Mouse (Mus musculus) c-Kit-positive CD71-positive TER-119-positive erythroid progenitor cells, embryonic 14.5 days (primary cell): ENCODE results near the gene Rufy3.
"Not testable (repeated sequence)": the region's sequence is repeated elsewhere in the genome, so short reads cannot be mapped to it uniquely, and the experiment has no call there.

Experiments used
- DNase-seq: peaks from one replicate; pipeline ENCODE4 v3.0.0-alpha.2; 2013; ENCODE audit warnings: low spot score

Gene Rufy3

DNA sequence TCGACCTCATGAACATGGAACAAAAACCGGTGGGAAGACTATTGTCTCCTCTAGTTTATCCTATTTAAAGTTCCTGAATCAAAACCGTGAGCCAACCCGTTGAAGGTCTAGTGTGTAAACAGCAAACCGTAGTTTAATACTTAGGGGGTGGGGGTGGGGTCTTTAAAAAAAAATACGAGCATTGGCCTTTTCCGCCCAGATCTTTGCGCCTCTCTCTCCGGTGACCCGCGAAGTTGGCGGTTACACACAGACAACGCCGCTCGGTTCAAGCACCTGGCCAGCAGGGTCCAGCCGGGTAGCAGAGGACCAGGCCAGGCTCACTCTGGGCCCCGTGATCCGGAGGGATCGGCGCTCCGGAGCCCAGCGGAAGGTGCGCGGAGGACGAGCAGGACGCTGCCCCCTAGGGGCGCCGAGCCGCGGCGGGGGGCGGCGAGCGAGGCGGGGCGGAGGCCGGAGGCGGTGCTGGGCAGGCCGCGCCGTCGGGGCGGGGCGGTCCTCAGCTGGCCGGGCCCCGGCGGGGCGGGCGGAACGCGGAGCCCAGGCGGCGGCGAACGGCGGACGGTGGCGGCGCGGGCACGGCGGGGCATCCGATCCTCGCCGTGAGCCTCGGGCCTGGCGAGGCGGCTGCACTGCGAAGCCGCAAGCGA is at the start of gene Rufy3:
Gene Rufy3, plus strand, starts transcription at position 540 of the 647 bp plus-strand sequence.
- DNase-seq, result peak; percentile 44

GRCm38 (mm10) chr5:88519232-88519631 is 45.6 kb upstream of the Rufy3 start:
- peak; percentile 29 for DNase-seq

DNA sequence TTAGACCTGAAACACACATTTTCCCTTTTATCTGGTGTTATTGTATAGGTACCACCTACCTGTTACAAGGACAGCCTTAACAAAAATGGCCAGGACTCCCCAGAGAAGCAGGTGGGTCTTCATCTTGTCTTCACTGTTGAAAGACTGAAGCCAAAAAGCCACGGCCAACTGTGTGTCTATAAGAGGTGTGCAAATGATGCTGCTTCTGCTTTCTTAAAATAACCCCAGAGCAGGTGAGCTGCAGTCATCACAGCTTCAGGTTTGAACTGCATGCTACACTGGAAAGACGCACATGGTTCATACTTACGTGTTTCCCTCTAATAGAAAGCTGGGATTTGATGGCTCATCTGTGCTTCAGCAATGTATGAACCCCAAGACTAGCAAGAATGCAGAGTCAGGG is 37.2 kb upstream of the Rufy3 start, which contains the start of gene Jchain:
Gene Jchain, minus strand, starts transcription at position 235 of the 400 bp plus-strand sequence.
- DNase-seq, result no peak

DNA sequence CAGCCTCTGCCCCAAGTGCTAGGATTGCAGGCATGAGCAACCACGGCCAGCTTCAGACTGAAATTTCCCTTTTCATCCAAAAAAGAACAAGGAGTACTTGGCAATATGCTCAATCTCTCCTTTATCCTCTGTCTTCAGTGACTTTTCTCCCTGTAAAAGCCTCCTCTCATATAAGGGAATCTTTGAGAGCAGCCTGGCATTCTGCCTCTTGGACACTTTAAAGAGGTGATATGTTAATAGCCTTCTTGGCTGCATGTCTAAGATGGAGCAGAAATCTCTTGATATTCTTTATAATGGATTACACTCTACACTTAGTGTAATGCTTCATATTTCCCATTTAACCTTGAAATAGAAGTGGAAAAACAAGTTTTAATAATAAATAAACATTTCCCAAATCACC is 33.9 kb upstream of the Rufy3 start:
- DNase-seq, result no peak

- no peak for DNase-seq
Measured at GRCm38 (mm10) chr5:88534697-88535096, 30.1 kb upstream of the Rufy3 start.

DNA sequence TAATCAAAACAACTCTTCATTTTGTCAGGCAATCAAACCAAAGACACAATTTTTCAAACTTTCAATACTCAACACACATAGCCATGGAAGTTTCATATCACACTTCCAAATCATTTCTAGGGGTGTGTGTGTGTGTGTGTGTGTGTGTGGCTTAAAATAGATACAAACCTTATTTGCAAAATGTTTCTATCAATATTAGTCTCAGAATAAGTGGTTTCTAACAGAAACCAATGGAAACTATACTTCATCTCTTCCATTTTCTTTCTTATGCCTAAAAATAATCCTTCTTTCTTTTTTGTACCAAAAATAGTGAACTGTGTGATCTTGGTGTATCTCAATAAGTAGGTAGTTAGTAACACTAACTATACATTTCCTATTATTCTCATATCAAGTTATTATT is 24.0 kb upstream of the Rufy3 start:
- no peak for DNase-seq

DNA sequence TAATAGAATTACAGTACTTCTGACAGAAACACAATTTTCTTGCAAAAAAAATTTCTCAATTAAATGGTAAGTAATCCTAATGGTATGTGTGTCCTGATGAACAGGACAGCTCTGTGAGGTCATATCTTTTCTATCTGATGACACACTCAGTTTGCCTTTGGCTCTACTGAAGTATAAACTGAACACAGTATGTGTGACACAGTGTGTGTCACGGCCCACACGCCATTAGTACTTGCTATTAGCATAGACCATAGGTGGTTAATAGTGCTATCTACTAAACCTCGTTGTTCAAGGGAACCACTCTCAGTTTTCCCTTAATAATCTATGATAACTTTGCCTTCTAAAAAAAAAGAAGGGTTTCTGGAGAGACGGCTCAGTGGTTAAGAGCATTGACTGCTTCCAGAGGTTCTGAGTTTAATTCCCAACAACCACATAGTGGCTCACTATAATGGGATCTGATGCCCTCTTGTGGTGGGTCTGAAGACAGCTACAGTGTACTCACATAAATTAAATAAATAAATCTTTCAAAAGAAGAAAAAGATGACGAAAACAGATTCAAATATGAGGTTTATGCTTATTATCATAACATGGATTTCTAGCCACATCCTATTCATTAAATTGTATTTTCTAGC is 22.1 kb upstream of the Rufy3 start:
- peak; percentile 14 for DNase-seq

DNA sequence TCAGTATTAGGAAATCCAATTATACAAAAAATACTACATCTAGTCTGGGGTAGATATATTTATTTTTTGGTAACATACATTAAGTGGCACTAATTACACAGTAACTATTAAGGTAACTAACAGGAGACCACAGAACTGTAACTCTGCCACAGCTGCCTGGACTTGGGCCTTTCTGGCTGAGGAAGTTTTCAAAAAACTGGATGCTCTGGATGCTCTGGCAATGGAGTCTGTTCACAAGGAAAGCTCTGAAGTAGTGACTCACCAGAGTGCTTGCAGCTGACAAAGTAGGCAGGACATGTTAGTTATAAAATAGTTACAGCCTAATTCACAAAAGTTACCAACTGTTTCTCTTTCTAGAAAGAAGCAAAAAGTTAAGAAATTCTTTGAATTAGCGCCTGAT is 20.4 kb upstream of the Rufy3 start:
- not testable (repeated sequence) for DNase-seq

GRCm38 (mm10) chr5:88545536-88545935 is 19.3 kb upstream of the Rufy3 start:
- DNase-seq, result no peak

- DNase-seq, result peak; percentile 8
Measured at GRCm38 (mm10) chr5:88553271-88554085, 11.4 kb upstream of the Rufy3 start.

- peak; percentile 100 for DNase-seq
Measured at GRCm38 (mm10) chr5:88554086-88554886, 10.6 kb upstream of the Rufy3 start, which contains the start of gene Utp3. Utp3 (plus strand) TSS chr5:88554462.

GRCm38 (mm10) chr5:88558991-88559390 is 5.8 kb upstream of the Rufy3 start:
- DNase-seq, result no peak

DNA sequence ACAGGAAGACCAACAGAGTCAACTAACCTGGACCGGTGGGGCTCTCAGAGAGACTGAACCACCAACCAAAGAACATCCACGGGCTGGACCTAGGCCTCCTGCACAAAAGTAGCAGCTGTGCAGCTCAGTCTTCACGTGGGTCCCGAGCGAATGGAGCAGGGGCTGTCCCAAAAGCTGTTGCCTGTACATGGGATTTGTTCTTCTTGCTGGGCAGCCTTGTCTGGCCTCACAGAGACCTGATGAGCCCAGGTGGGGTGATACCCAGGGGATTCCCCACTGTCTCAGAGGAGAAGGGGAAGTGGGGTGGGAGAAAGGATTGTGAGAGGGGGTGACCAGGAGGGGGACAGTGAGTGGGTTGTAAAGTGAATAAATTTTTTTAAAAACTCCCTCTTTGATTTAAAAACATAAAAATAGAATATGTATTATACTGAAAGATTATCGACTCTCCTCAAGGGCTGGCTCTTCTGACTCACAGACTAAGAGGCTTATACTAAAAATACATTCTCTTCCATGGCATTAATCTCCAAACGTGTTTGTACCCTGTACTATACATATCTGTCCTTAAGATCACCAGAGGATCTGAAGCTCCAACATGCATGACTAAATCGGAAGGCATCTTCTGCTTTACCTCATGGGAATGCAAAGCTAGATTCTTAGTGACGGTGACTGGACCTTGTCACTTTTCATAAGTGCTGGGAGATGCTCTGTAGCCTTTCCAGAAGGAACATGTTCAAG is 3.6 kb upstream of the Rufy3 start:
- DNase-seq, result no peak

GRCm38 (mm10) chr5:88562863-88563780 is 1.7 kb upstream of the Rufy3 start:
- no peak for DNase-seq

- DNase-seq, result peak; percentile 11
Measured at GRCm38 (mm10) chr5:88565148-88566033, 551 bp downstream of the Rufy3 start.

DNA sequence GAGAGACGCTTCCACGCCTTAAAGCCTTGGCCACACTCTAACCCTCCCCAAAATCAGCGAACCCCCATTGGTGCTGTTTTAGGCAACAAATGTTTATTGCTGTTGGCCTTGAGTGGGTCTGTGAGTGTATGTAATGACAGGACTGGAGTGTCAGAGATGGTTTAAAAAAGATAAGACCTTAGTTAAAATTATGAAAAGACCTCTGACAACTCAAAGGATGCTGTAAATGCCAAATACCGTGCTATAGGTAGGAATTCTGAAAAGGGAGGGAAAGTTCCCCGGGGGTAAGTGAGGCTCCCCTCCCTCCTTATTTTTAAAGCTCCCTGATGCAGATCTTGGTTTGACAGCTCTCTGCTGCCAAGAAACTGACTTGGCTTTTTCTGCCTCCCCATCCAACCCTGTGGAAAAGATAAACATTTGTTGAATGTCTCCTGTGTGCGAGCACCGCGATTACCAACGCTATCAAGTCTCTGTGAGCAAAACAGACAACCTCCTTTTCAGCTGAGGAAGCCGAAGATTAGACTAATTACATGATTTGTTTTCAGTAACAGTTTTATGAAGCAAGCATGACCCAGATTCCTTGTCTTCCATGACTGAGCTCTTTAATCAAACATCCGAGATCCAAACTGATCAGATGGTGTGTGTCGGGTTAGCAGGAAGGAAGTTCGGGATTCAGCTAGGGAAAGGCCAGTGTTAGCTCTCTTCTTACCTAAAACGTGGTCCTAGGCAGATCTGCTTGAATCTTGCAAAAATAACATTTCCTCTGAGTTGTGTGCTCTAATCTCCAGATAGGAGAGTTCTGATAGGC is 1.4 kb downstream of the Rufy3 start:
- peak; percentile 48 for DNase-seq

GRCm38 (mm10) chr5:88569541-88569940 is 4.7 kb downstream of the Rufy3 start:
- DNase-seq, result no peak

- DNase-seq, result no peak
Measured at GRCm38 (mm10) chr5:88574829-88575228, 10.0 kb downstream of the Rufy3 start.
